Mouse (Mus musculus): ENCODE data around the gene Ifnar2.

DNA sequence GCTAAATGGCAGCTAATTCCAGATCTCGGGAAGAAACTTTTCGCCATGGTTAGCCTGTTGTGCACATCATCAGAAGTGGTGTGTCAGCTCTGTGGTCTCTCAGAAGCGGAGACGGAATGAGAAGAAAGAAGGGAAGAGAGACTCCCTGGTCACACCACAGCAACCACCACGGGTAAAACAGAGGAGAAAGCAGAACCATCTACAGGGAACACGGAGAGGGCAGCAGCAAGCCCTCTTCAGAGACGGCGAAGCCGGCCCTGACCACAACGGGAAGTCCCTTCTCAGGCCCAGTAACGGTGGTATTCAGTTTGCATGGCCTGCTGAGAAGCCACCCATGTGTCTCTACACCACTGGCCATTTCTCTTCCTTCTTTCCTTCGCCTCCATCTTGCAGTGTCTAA lies 17.4 kb upstream of the Ifnar2 start:
- TF ChIP-seq POLR2A (IDR thresholded peaks at IDR 0.05; ENCODE audit: insufficient read depth, low read depth, low read length) (no peak), CTCF (IDR thresholded peaks at IDR 0.05) (no peak), EP300 (IDR thresholded peaks at IDR 0.05; ENCODE audit: insufficient read depth, low read depth, low read length) (no peak)

All from heart, adult 2 months (tissue).